Mouse (Mus musculus) limb, embryonic 13.5 days (tissue): ENCODE measurements around the gene Cfp. TPM values are rescaled to one million over a fixed set of nuclear protein-coding genes. Genes with fewer than 3 reads are reported as not detected.

Experiments used
- ATAC-seq: fragments of 200-750 bp; cut with Nextera tagmentation; 2 replicates; pipeline ENCODE4 v1.8.0; 2017; ENCODE audit warnings: low read depth, moderate number of reproducible peaks, moderate TSS enrichment; ENCODE audit not compliant: low FRiP score
- H3K27ac ChIP-seq: fragments of 300-500 bp; sonication (generic); 2 replicates; pipeline ENCODE4 v1.5.1; 2015; ENCODE audit warnings: inconsistent platforms, mild to moderate bottlenecking, moderate library complexity
- H3K27me3 ChIP-seq: fragments of 300-500 bp; sonication (generic); 2 replicates; pipeline ENCODE4 v1.6.1; 2015; ENCODE audit warnings: mild to moderate bottlenecking, inconsistent platforms
- H3K36me3 ChIP-seq: fragments of 300-500 bp; sonication (generic); 2 replicates; pipeline ENCODE4 v1.6.1; 2015; ENCODE audit warnings: inconsistent platforms, mild to moderate bottlenecking, moderate library complexity
- H3K4me1 ChIP-seq: fragments of 300-500 bp; sonication (generic); 2 replicates; pipeline ENCODE4 v1.6.1; 2015; ENCODE audit warnings: inconsistent platforms
- H3K4me2 ChIP-seq: fragments of 300-500 bp; sonication (generic); replicated peaks from 2 replicates; pipeline ENCODE4 v1.6.1; 2015; ENCODE audit warnings: inconsistent platforms, mild to moderate bottlenecking, moderate library complexity
- H3K4me3 ChIP-seq: fragments of 300-500 bp; sonication (generic); 2 replicates; pipeline ENCODE4 v1.5.1; 2015; ENCODE audit warnings: moderate library complexity, mild to moderate bottlenecking, inconsistent platforms
- H3K9ac ChIP-seq: fragments of 300-500 bp; sonication (generic); 2 replicates; pipeline ENCODE4 v1.6.1; 2015; ENCODE audit warnings: mild to moderate bottlenecking, inconsistent platforms
- H3K9me3 ChIP-seq: fragments of 300-500 bp; sonication (generic); 2 replicates; pipeline ENCODE4 v1.6.1; 2016; ENCODE audit warnings: inconsistent platforms
- WGBS: fragments of 180-500 bp; shearing (Covaris S2); methylation state at CpG from one replicate; pipeline ENCODE4 v1.1.7; 2015; 5-methylcytosine and 5-hydroxymethylcytosine counted together
- polyA plus RNA-seq: library from polyadenylated mRNA; unstranded; fragments of >200 nt; fragmentation: Nextera tagmentation; extraction: Ambion mirVana; gene quantifications from 2 replicates; pipeline ENCODE4 v1.2.1, GENCODE M21; 2015

Cfp gene
- polyA plus RNA-seq, 1 experiment from 2014 or later = 5.7 TPM

DNA sequence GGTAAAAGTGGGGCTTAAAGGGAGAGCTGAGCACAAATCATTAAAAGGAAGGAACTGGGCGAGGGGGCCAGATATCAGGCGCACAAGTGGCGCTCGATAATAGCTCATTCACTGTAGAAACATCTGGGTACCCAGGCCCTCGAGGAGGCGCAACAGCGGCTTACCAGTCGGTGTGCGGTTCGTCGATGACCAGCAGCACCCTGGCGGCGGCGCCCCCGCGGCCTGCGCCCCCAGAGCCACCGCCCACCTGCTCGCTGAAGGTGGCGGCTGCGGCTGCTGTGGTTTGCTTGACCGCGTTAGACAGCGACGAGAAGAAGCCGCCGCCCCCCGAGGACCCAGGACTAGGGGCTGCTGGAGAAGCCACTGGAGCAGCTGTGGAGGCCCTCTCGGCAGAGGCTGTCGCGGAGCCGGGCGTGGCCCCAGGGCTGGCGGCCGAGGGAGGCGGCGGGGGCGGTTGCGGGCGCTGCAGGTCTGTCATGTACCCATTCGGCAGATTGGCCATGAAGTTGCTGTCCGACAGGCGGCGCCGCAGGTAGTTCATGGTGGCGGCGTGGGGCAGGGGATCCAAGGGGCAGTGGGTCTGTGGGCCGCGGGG, 11.0 kb downstream of the Cfp start:
- Histone ChIP-seq H3K4me3 (peak overlapping the region; percentile 43), H3K27ac (no peak overlapping the region), H3K9ac (no peak overlapping the region), H3K9me3 (no peaks in the 10 kb centered on the region), H3K4me2 (peak overlapping the region; percentile 72), H3K36me3 (no peaks in the 10 kb centered on the region; the same call in 1 of the 2 replicates), H3K27me3 (peaks cover 14% of the 10 kb centered on the region; the same call in 1 of the 2 replicates), H3K4me1 (no peaks in the 10 kb centered on the region)
- peak; percentile 57; the same call in 1 of the 2 replicates for ATAC-seq
- 19% methylated on average over 41 of the region's 49 CpGs for WGBS

DNA sequence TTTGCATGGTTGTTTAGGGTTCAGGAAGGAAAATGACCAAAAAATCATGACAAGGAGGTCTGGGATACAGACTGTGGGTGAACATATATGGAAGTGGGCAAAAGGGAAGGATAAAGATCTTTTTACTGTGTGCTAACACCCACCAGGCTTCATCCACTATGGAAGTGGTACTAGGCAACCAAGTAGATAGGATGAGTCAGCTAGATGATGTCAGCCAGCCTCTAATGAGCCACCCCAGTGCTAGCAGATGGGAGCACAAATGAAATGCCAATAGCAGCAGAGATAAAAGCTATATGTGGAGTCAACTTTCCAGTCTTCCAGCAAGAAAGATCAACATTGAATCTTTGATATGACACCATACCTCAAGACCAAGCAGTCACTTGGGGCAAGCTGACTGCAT, 16.3 kb downstream of the Cfp start:
- no peaks in the 10 kb centered on the region for H3K36me3 ChIP-seq
- no peaks in the 10 kb centered on the region for H3K4me1 ChIP-seq
- no peak overlapping the region for H3K9ac ChIP-seq
- ATAC-seq = no peak
- H3K27ac ChIP-seq = no peak overlapping the region
- H3K9me3 ChIP-seq = no peaks in the 10 kb centered on the region
- peaks cover 9% of the 10 kb centered on the region; the same call in 1 of the 2 replicates for H3K27me3 ChIP-seq
- no peak overlapping the region for H3K4me3 ChIP-seq
- H3K4me2 ChIP-seq = no peak overlapping the region

DNA sequence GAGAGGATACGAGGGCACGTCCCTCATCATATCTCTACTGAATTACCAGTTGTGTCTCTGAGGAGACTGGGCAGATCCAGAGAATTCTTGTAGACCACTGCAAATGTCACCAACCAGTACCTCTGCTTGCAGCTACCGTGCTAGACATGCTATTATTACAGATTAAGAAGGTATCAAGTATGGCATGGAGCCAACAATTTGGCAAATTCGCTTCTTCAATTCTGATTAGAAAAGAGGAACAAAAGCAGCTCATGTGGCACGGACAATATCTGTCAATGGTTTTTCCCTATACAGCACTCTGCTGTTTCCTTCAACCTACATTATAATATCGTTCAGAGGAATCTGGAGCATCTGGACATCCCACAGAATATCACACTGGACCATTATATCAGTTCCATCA, 17.6 kb downstream of the Cfp start:
- no peaks in the 10 kb centered on the region for H3K4me1 ChIP-seq
- no peaks in the 10 kb centered on the region for H3K9me3 ChIP-seq
- no peak for ATAC-seq
- H3K4me2 ChIP-seq = no peak overlapping the region
- 82% methylated on average over 6 of the region's 6 CpGs for WGBS
- H3K27ac ChIP-seq = no peak overlapping the region
- H3K9ac ChIP-seq = no peak overlapping the region
- no peaks in the 10 kb centered on the region; the same call in 1 of the 2 replicates for H3K27me3 ChIP-seq
- no peaks in the 10 kb centered on the region for H3K36me3 ChIP-seq
- no peak overlapping the region for H3K4me3 ChIP-seq

DNA sequence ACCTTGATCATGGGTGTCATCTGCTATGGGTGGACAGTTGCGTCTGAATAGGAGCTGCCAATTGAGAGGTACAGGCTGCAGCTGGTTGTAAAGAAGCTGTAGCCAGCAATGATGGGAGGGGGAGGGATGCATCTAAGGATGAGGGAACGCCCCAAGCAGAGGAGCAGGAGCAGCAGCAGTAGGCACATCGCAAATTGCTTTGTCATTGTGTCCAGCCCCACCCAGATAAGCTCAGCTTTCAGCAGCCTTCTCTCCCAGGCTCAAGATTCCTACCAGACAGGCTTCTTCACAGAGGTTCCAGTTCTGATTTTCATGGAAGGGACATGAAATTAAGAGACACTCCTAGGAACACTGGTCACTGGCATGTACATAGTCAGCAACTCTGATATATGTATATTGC, 21.3 kb downstream of the Cfp start:
- H3K27me3 ChIP-seq = no peaks in the 10 kb centered on the region
- 25% methylated on average over 3 of the region's 3 CpGs for WGBS
- no peak overlapping the region for H3K4me2 ChIP-seq
- H3K9ac ChIP-seq = no peak overlapping the region
- no peaks in the 10 kb centered on the region for H3K9me3 ChIP-seq
- no peak for ATAC-seq
- H3K36me3 ChIP-seq = no peaks in the 10 kb centered on the region
- no peak overlapping the region for H3K4me3 ChIP-seq
- H3K27ac ChIP-seq = no peak overlapping the region
- no peaks in the 10 kb centered on the region for H3K4me1 ChIP-seq

Other genes with a start within 250 kb of the Cfp start
- 111 and 116 TPM in 2 replicates for gene Cdk16, start 243.6 kb downstream of the Cfp start, polyA plus RNA-seq
- gene Usp11, start 227.6 kb downstream of the Cfp start, polyA plus RNA-seq = 56.9 and 60.7 TPM in 2 replicates
- 116 and 119 TPM in 2 replicates for gene Araf, start 133.7 kb downstream of the Cfp start, polyA plus RNA-seq
- 23.5 and 23.7 TPM in 2 replicates for gene Timp1, start 61.4 kb downstream of the Cfp start, polyA plus RNA-seq
- gene Syn1, start 10.6 kb downstream of the Cfp start, polyA plus RNA-seq = 0.19 and 0.28 TPM in 2 replicates
- gene Elk1, start 19.1 kb upstream of the Cfp start, polyA plus RNA-seq = 17.6 and 17.7 TPM in 2 replicates
- gene Uxt, start 30.5 kb upstream of the Cfp start, polyA plus RNA-seq = 46.7 and 53.2 TPM in 2 replicates
- 5.3 and 6.1 TPM in 2 replicates for gene Zfp182, start 130.8 kb upstream of the Cfp start, polyA plus RNA-seq
- not detected in 2 replicates for gene Spaca5, start 136.9 kb upstream of the Cfp start, polyA plus RNA-seq
- gene Zfp300, start 158.0 kb upstream of the Cfp start, polyA plus RNA-seq = 2.3 and 2.4 TPM in 2 replicates
- gene Ssxa1, start 184.3 kb upstream of the Cfp start, polyA plus RNA-seq = not detected in 2 replicates
- gene Gm21876, start 244.1 kb upstream of the Cfp start, polyA plus RNA-seq = not detected in 2 replicates